Mouse (Mus musculus) megakaryocyte, embryonic 14.5 days (primary cell): ENCODE results near the gene Lrrc9. TPM values are rescaled to one million over a fixed set of nuclear protein-coding genes. Genes with fewer than 3 reads are reported as not detected.

ENCODE experiments used
- H3K27me3 ChIP-seq: replicated peaks from 2 replicates; pipeline ENCODE3; 2012; ENCODE audit warnings: inconsistent platforms
- H3K36me3 ChIP-seq: replicated peaks from 2 replicates; pipeline ENCODE3; 2012; ENCODE audit warnings: low read length, inconsistent platforms, mixed read lengths
- H3K4me1 ChIP-seq: 2 replicates; pipeline ENCODE4 v1.6.1; 2012; ENCODE audit warnings: inconsistent platforms
- H3K4me3 ChIP-seq: replicated peaks from 2 replicates; pipeline ENCODE3; 2012; ENCODE audit warnings: moderate library complexity, mild to moderate bottlenecking, inconsistent platforms
- H3K9me3 ChIP-seq: 2 replicates; pipeline ENCODE4 v1.6.1; 2012; ENCODE audit warnings: inconsistent platforms
- FLI1 ChIP-seq: IDR thresholded peaks from 2 replicates; pipeline ENCODE4 v1.6.1; 2012; ENCODE audit warnings: low read length, inconsistent platforms, mixed read lengths
- GATA1 ChIP-seq: IDR thresholded peaks from 3 replicates; pipeline ENCODE4 v1.6.1; 2012; ENCODE audit warnings: mixed read lengths, low read length, inconsistent platforms, borderline replicate concordance
- polyA plus RNA-seq: library from polyadenylated mRNA; stranded (reverse); fragments of >175 nt; gene quantifications from 2 replicates; pipeline ENCODE4 v1.2.3, GENCODE M21; 2012; ENCODE audit warnings: low replicate concordance; ENCODE audit not compliant: insufficient read depth

The Lrrc9 gene
- polyA plus RNA-seq, 1 experiment = 0.30 TPM

- TF ChIP-seq FLI1 (no peak), GATA1 (no peak)
- Histone ChIP-seq H3K9me3 (no peaks in the 10 kb centered on the region), H3K4me3 (no peak overlapping the region), H3K4me1 (peaks cover 12% of the 10 kb centered on the region; the same call in 1 of the 2 replicates), H3K27me3 (peaks cover 7% of the 10 kb centered on the region), H3K36me3 (no peaks in the 10 kb centered on the region)
These were observed 26.1 kb downstream of the Lrrc9 start for GRCm38 (mm10) chr12:72467789-72468188.

GRCm38 (mm10) chr12:72476773-72477450 is 35.2 kb downstream of the Lrrc9 start:
- no peaks in the 10 kb centered on the region; the same call in 1 of the 2 replicates for H3K4me1 ChIP-seq
- H3K36me3 ChIP-seq = no peaks in the 10 kb centered on the region
- H3K27me3 ChIP-seq = no peaks in the 10 kb centered on the region
- no peak overlapping the region for H3K4me3 ChIP-seq
- 0 out of 2 replicates have a peak, but pooled peaks cover 2% of the 10 kb centered on the region for H3K9me3 ChIP-seq
- TF ChIP-seq FLI1 (no peak), GATA1 (no peak)

GRCm38 (mm10) chr12:72482226-72482625 is 40.6 kb downstream of the Lrrc9 start:
- Histone ChIP-seq H3K36me3 (no peaks in the 10 kb centered on the region), H3K9me3 (0 out of 2 replicates have a peak, but pooled peaks cover 2% of the 10 kb centered on the region), H3K27me3 (no peaks in the 10 kb centered on the region), H3K4me1 (peaks cover 17% of the 10 kb centered on the region), H3K4me3 (no peak overlapping the region)
- TF ChIP-seq FLI1 = no peak
- no peak for TF ChIP-seq GATA1

- H3K4me3 ChIP-seq = no peak overlapping the region
- H3K36me3 ChIP-seq = no peaks in the 10 kb centered on the region
- TF ChIP-seq FLI1 (no peak), GATA1 (no peak)
- H3K9me3 ChIP-seq = 0 out of 2 replicates have a peak, but pooled peaks cover 2% of the 10 kb centered on the region
- peaks cover 43% of the 10 kb centered on the region for H3K4me1 ChIP-seq
- H3K27me3 ChIP-seq = no peaks in the 10 kb centered on the region
These were observed 43.2 kb downstream of the Lrrc9 start for GRCm38 (mm10) chr12:72484872-72485271.

DNA sequence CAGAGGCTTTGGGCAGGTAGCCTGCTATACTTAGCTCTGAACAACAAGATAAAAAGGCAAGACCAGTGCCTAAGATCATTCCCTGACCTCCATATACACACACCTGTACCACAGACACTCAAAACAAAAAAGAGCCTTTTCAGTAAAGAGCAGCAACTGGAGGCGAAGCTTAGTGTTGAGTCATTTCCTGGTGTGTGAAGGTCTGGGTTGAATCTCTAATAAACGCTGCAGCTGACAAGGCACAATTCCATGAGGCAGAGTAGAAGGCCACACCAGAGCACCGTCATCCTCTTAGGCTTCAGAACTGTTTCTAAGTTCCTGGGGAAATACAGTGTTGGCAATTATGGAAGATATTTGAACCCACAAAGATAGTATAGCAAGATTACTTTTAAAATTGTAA is 45.8 kb downstream of the Lrrc9 start:
- Histone ChIP-seq H3K36me3 (no peaks in the 10 kb centered on the region), H3K4me1 (peaks cover 60% of the 10 kb centered on the region), H3K9me3 (no peaks in the 10 kb centered on the region), H3K4me3 (peak overlapping the region; percentile 74), H3K27me3 (no peaks in the 10 kb centered on the region)
- TF ChIP-seq GATA1 (no peak), FLI1 (no peak)

- no peaks in the 10 kb centered on the region for H3K9me3 ChIP-seq
- H3K4me3 ChIP-seq = no peak overlapping the region
- H3K4me1 ChIP-seq = peaks cover 72% of the 10 kb centered on the region
- no peaks in the 10 kb centered on the region for H3K36me3 ChIP-seq
- H3K27me3 ChIP-seq = no peaks in the 10 kb centered on the region
- TF ChIP-seq GATA1 = no peak
- TF ChIP-seq FLI1 = no peak
These were observed 48.3 kb downstream of the Lrrc9 start for GRCm38 (mm10) chr12:72489995-72490394.

DNA sequence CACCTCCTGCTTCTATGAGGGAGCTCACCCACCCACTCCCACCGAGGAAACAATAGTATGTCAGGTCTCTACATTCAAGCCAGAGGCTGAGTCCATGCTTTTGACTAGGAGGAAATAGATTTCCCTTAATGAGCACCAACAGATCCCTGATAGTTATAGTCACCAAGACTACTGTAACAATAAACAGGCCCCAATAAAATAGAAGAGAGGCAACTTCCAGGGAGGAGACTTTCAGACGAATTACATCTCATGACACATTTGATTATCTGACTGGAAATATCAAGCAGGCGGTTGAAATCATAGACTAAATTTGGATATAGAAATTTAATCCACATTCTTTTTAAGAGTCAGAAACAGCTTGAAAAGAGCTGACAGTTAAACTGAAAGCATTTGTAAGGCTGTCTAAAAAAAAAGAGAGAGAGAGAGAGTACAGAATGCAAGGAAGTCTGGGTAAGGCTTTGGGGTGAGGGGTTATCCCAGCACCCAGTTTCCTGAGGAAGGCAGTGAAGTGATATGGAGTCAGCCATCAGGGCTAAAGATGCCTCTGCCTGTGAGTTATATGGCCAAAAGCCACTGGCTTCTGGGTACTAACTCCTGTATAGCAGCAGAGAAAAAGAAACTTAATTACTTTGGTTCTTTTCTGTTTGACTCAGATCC is 49.5 kb downstream of the Lrrc9 start:
- Histone ChIP-seq H3K4me3 (peak overlapping the region; percentile 77), H3K27me3 (no peaks in the 10 kb centered on the region), H3K9me3 (no peaks in the 10 kb centered on the region), H3K4me1 (peaks cover 68% of the 10 kb centered on the region), H3K36me3 (no peaks in the 10 kb centered on the region)
- TF ChIP-seq GATA1 (no peak), FLI1 (no peak)

DNA sequence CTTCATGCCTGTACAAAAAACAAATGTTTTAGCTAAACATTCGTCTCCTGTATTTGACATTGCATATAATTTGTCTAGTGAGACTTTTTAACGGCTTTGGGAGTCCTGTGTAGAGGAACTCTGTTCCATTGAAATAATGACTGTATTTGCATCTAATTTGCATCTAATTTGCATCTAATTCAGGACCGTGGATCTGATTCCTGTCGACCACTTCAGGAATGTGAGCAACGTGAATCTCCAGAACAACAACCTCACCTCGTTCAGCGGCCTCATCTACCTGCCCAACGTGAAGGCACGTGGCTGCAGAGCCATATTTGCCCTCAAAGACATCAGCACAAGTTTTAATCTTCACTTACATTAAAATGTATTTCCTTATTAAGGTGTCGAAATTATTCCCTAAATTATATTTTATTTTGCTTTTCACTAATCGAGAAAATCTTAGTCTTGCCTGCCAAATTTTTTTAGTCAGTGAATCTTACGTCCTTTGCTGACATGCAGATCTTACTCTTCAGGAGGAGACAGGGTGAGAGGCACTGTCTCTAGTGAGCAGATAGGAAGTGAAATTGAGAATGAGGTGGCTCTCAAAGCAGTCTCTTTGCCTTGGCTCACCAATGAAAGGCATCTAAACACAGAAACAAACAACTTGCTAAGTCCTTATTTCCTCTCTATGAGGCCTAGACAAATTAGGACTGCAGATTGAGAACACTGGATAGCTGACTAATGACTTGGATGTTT is 55.4 kb downstream of the Lrrc9 start:
- H3K9me3 ChIP-seq = no peaks in the 10 kb centered on the region
- no peak overlapping the region for H3K4me3 ChIP-seq
- no peaks in the 10 kb centered on the region for H3K36me3 ChIP-seq
- no peaks in the 10 kb centered on the region for H3K27me3 ChIP-seq
- TF ChIP-seq GATA1 (no peak), FLI1 (no peak)
- peaks cover 23% of the 10 kb centered on the region for H3K4me1 ChIP-seq

DNA sequence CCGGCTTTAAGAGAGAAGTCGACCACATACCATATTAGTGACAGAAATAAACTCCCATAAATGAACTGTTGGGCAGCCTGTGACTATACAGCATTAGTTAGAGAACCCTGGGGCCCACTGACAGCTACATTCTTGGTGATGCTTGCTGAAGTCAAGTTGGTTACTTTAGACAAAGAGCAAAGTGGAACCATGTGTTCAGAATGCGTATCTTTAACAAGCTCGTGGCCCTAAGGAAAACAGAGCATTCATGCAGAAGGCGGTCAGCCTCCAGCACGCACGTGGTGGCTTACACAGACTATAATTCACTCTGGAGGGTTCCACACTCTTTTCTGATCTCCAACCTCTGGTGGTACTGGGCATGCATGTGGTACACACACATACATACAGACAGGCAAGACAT is 67.9 kb downstream of the Lrrc9 start:
- Histone ChIP-seq H3K4me3 (no peak overlapping the region), H3K36me3 (no peaks in the 10 kb centered on the region), H3K9me3 (no peaks in the 10 kb centered on the region), H3K4me1 (peaks cover 5% of the 10 kb centered on the region), H3K27me3 (peaks cover 1% of the 10 kb centered on the region)
- TF ChIP-seq GATA1 = no peak
- TF ChIP-seq FLI1 = no peak

DNA sequence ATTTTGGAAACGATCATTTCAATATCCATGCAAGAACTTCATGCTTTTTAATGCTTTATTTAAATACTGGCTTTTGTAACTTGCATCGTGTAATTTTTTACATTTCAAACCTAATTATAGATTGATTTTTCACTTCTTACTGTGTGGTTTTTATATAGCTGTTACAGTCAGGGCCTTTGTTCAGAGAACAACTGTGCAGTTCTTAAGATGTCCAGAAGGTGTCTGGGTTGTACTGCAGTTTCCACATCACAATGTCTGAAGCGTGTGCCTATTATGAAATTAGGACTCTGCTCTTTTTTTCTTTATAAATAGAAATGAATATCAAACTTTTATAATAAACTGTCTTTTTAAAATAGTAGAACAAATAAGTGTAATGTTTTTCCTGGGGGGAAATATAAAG is 73.8 kb downstream of the Lrrc9 start:
- Histone ChIP-seq H3K4me3 (no peak overlapping the region), H3K27me3 (no peaks in the 10 kb centered on the region), H3K4me1 (peaks cover 9% of the 10 kb centered on the region), H3K9me3 (no peaks in the 10 kb centered on the region), H3K36me3 (no peaks in the 10 kb centered on the region)
- TF ChIP-seq FLI1 (no peak), GATA1 (no peak)
